Mouse (Mus musculus) monocyte, adult 5-6 weeks (primary cell): ENCODE data around the gene Izumo1r. TPM values are rescaled to one million over a fixed set of nuclear protein-coding genes. Genes with fewer than 3 reads are reported as not detected.
A peak's percentile ranks its signal among the peaks of the same experiment; 100 is the strongest.

ENCODE experiments used
- ATAC-seq: fragments of 153-309, 156-312 bp; replicated peaks from 2 replicates; pipeline ENCODE4 v1.8.0; 2017; ENCODE audit warnings: mild to moderate bottlenecking; ENCODE audit not compliant: low TSS enrichment, insufficient number of reproducible peaks, severe bottlenecking, poor library complexity, low FRiP score
- total RNA-seq: library from RNA; stranded (forward); fragments of 200-1000, 200-491, 200-594 nt; gene quantifications from 3 replicates; pipeline ENCODE4 v1.2.3, GENCODE M21; 2017

Gene Izumo1r
- total RNA-seq, 1 experiment from 2014 or later, result not detected

- ATAC-seq, result peak; percentile 96
Measured at GRCm38 (mm10) chr9:14841878-14842761, 61.6 kb downstream of the Izumo1r start.

- no peak for ATAC-seq
Measured at GRCm38 (mm10) chr9:14839970-14840369, 63.8 kb downstream of the Izumo1r start.

GRCm38 (mm10) chr9:14839527-14839926 is 64.2 kb downstream of the Izumo1r start:
- ATAC-seq, result no peak

Other genes with a start within 250 kb of the Izumo1r start
- gene Piwil4, start 163.2 kb downstream of the Izumo1r start, total RNA-seq, result not detected in 3 replicates
- 12.1 to 18.8 TPM (median 17.1 TPM) in 3 replicates for gene Fut4, start 151.6 kb downstream of the Izumo1r start, total RNA-seq
- not detected in 3 replicates for gene 1700012B09Rik, start 132.9 kb downstream of the Izumo1r start, total RNA-seq
- 15.9 to 34.9 TPM (median 19.8 TPM) in 3 replicates for gene Mre11a, start 119.3 kb downstream of the Izumo1r start, total RNA-seq
- gene Ankrd49, start 119.1 kb downstream of the Izumo1r start, total RNA-seq, result 25.3 to 39.9 TPM (median 37.0 TPM) in 3 replicates
- 0.11 TPM in 1 of 3 replicates, not detected in the others for gene Gpr83, start 43.7 kb downstream of the Izumo1r start, total RNA-seq
- 11.4 to 38.4 TPM (median 34.9 TPM) in 3 replicates for gene Panx1, start 141.5 kb upstream of the Izumo1r start, total RNA-seq
- gene Hephl1, start 208.2 kb upstream of the Izumo1r start, total RNA-seq, result not detected in 3 replicates